Comparison of ENCODE assay signal across 19 mouse cellular contexts in the genomic region with DNA sequence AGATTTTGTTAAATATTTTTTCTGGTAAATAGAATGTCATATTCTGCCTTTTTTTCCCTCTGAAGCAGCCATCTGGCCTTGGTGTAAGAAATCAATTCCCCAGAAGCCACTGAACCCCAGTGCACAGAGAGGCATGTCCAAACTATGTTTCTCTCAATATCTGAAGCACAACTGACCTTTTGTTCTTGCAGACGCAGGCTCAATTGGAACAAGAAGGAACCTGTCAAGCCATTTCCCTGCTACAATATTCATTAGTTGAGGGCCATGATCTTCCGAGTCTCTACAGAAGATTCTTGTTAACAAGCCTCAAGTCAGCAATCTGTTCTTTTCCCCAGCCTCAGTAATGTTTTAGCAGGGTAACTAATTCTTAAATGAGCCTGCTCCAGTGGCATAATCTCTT.
DNase-seq lines count a peak whose midpoint lies in the region; ATAC-seq lines count a peak whose summit lies in the region.
"Had no signal": no experiment of that assay in that cellular context is flagged by ENCODE, and none has a peak within 500 bp of the region (broad histone marks: within the 10 kb centered on the region; RNA-seq: fewer than 3 reads in every experiment).

No protein-coding gene starts in this region.

- 0 out of 2 replicates have a peak, but pooled peaks cover 3% of the 10 kb centered on the region for H3K4me1 ChIP-seq in forebrain, embryonic 12.5 days
- H3K4me1 ChIP-seq in hindbrain, embryonic 14.5 days (replicated peaks; ENCODE audit: control insufficient read depth, insufficient read depth, low read length), result no peaks in the 10 kb centered on the region
- no peaks in the 10 kb centered on the region for H3K4me1 ChIP-seq in kidney, embryonic 15.5 days
- H3K4me1 ChIP-seq: heart, embryonic 10.5 days; limb, embryonic 15.5 days had no signal

- no peak overlapping the region for H3K27ac ChIP-seq in forebrain, embryonic 12.5 days
- no peak overlapping the region for H3K27ac ChIP-seq in hindbrain, embryonic 14.5 days
- no peak overlapping the region for H3K27ac ChIP-seq in kidney, embryonic 15.5 days
- H3K27ac ChIP-seq: heart, embryonic 10.5 days; limb, embryonic 15.5 days; stomach, postnatal 0 days had no signal

- H3K9ac ChIP-seq in forebrain, embryonic 12.5 days, result no peak overlapping the region
- H3K9ac ChIP-seq in hindbrain, embryonic 14.5 days, result no peak overlapping the region
- no peak overlapping the region for H3K9ac ChIP-seq in kidney, embryonic 15.5 days
- H3K9ac ChIP-seq: limb, embryonic 15.5 days; lung, embryonic 14.5 days had no signal

- H3K4me2 ChIP-seq in forebrain, embryonic 12.5 days, result no peak overlapping the region
- H3K4me2 ChIP-seq in hindbrain, embryonic 14.5 days (replicated peaks), result no peak overlapping the region
- no peak overlapping the region for H3K4me2 ChIP-seq in kidney, embryonic 15.5 days
- H3K4me2 ChIP-seq: limb, embryonic 15.5 days; lung, embryonic 14.5 days had no signal

- H3K4me3 ChIP-seq in forebrain, embryonic 12.5 days (replicated peaks), result no peak overlapping the region
- no peak overlapping the region for H3K4me3 ChIP-seq in hindbrain, embryonic 14.5 days (replicated peaks; ENCODE audit: low read length)
- H3K4me3 ChIP-seq in kidney, embryonic 15.5 days (replicated peaks), result no peak overlapping the region
- H3K4me3 ChIP-seq: erythroblast, embryonic 14.5 days; heart, embryonic 10.5 days; limb, embryonic 15.5 days; myocyte had no signal

- H3K36me3 ChIP-seq in forebrain, embryonic 12.5 days (replicated peaks), result no peaks in the 10 kb centered on the region
- no peaks in the 10 kb centered on the region for H3K36me3 ChIP-seq in hindbrain, embryonic 14.5 days (replicated peaks; ENCODE audit: control insufficient read depth, insufficient read depth)
- H3K36me3 ChIP-seq in kidney, embryonic 15.5 days, result no peaks in the 10 kb centered on the region
- H3K36me3 ChIP-seq: heart, embryonic 10.5 days; limb, embryonic 15.5 days had no signal

- no peaks in the 10 kb centered on the region for H3K27me3 ChIP-seq in forebrain, embryonic 12.5 days
- no peaks in the 10 kb centered on the region for H3K27me3 ChIP-seq in hindbrain, embryonic 14.5 days (ENCODE audit: control insufficient read depth, insufficient read depth, low read length)
- no peaks in the 10 kb centered on the region for H3K27me3 ChIP-seq in kidney, embryonic 15.5 days
- H3K27me3 ChIP-seq: CH12.LX; limb, embryonic 15.5 days had no signal

- WGBS in forebrain, embryonic 12.5 days, result 16% methylated on average over 2 of the region's 2 CpGs
- WGBS in hindbrain, embryonic 14.5 days, result 17% methylated on average over 2 of the region's 2 CpGs
- 53% methylated on average over 2 of the region's 2 CpGs for WGBS in kidney, embryonic 15.5 days

- peak; percentile 15 for DNase-seq in embryo, embryonic 10 days (ENCODE audit: low spot score)
- DNase-seq in embryo, embryonic 9.5 days (ENCODE audit: extremely low spot score), result no peak
- peak; percentile 19 for DNase-seq in Muller cell, postnatal 12 days (ENCODE audit: inconsistent ontology term)
- DNase-seq in hindbrain, embryonic 14.5 days (ENCODE audit: low spot score), result no peak
- DNase-seq in lung, postnatal 10 days, result no peak
- no peak for DNase-seq in urinary bladder, adult 18-20 months (ENCODE audit: low spot score in 2 of 2)
- DNase-seq: cerebellum, adult 11 months; kidney, postnatal 10 days; lung, embryonic 14.5 days; thymus, postnatal 25 days had no signal

- no peaks in the 10 kb centered on the region for H3K9me3 ChIP-seq in forebrain, embryonic 12.5 days
- no peaks in the 10 kb centered on the region for H3K9me3 ChIP-seq in hindbrain, embryonic 14.5 days (ENCODE audit: control insufficient read depth, low read length)
- no peaks in the 10 kb centered on the region for H3K9me3 ChIP-seq in kidney, embryonic 15.5 days (replicated peaks)
- H3K9me3 ChIP-seq: heart, embryonic 10.5 days; limb, embryonic 15.5 days had no signal

- peak; percentile 67; the same call in 1 of the 2 replicates for ATAC-seq in forebrain, embryonic 12.5 days (ENCODE audit: low FRiP score)
- ATAC-seq in hindbrain, embryonic 14.5 days (ENCODE audit: low FRiP score), result 0 out of 2 replicates have a peak, but pooled peaks have one; percentile 17
- no peak for ATAC-seq in kidney, embryonic 15.5 days (replicated peaks; ENCODE audit: low FRiP score)
- ATAC-seq: intestine, embryonic 16.5 days had no signal

Comparison
In these comparisons a context has a peak if more than half of its experiments do, and no peak if none do; other contexts are left out.
1. DNase-seq: peak in embryo, embryonic 10 days (single experiment) and Muller cell, postnatal 12 days (single experiment); none in embryo, embryonic 9.5 days (single experiment), hindbrain, embryonic 14.5 days (single experiment), lung, postnatal 10 days (single experiment) and urinary bladder, adult 18-20 months (0 of 2).